9 mouse cellular contexts compared by ENCODE assay signal in the genomic region with DNA sequence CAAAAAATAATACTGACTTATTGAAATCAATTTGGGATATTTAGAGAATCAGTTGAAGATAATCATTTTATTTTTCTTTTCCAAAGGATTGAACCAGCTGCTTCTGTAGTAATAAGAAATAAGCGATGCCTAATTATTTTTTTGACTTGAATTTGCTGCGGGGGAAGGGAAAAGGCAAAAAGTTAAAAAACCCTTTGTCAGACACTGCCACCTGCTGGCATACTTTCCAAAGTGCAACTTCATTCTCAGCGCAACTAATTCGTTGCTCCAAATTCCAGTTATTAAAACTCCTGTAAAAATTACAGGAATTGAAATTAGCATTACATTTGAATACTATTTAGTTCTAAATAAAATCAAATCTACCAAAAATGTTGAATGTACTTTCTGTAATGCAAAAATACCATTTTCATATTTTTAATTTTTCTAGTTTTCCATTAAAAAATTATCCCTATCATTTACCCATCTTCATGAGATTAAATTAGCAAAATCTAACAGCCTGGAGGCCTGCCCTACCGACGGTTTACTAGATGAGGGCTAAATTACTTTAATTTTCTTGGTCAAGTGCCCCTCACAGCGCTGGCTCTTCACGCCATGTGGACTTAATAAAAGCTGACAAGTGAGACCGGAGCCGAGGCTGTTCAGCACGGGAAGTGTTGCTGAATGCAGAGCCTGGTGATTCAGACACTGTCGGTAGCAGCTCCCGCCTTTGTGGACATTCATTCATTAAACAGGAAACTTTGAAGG.
A peak's percentile ranks its signal among the peaks of the same experiment; 100 is the strongest.
DNase-seq lines count a peak whose midpoint lies in the region; ATAC-seq lines count a peak whose summit lies in the region.
"Had no signal": no experiment of that assay in that cellular context is flagged by ENCODE, and none has a peak within 500 bp of the region (broad histone marks: within the 10 kb centered on the region; RNA-seq: fewer than 3 reads in every experiment).

No protein-coding gene starts in this region.

- 0 out of 2 replicates have a peak, but pooled peaks cover 3% of the 10 kb centered on the region for H3K4me1 ChIP-seq in heart, embryonic 15.5 days (replicated peaks)
- no peaks in the 10 kb centered on the region for H3K4me1 ChIP-seq in stomach, embryonic 14.5 days (ENCODE audit: control insufficient read depth, insufficient read depth, low read length)
- H3K4me1 ChIP-seq: lung, embryonic 15.5 days had no signal

- ATAC-seq in heart, embryonic 15.5 days (replicated peaks; ENCODE audit: insufficient number of reproducible peaks, insufficient read depth, low FRiP score, low read depth) = no peak
- ATAC-seq in stomach, embryonic 14.5 days (ENCODE audit: insufficient number of reproducible peaks, insufficient read depth, low FRiP score, low read depth) = no peak

- no peak overlapping the region for H3K4me3 ChIP-seq in heart, embryonic 15.5 days
- no peak overlapping the region for H3K4me3 ChIP-seq in stomach, embryonic 14.5 days (ENCODE audit: low read depth, low read length)
- H3K4me3 ChIP-seq: lung, embryonic 15.5 days had no signal

- peak overlapping the region; percentile 36 for H3K4me2 ChIP-seq in heart, embryonic 15.5 days
- 0 out of 2 replicates have a peak overlapping the region, but pooled peaks have one; percentile 6 for H3K4me2 ChIP-seq in stomach, embryonic 14.5 days (replicated peaks; ENCODE audit: low read depth, low read length)
- H3K4me2 ChIP-seq: lung, embryonic 15.5 days had no signal

- 24% methylated on average over 13 of the region's 13 CpGs for WGBS in heart, embryonic 15.5 days
- WGBS in stomach, embryonic 14.5 days = 29% methylated on average over 13 of the region's 13 CpGs

- intact Hi-C loops in heart, postnatal 25 days (cut with DNase I) = loop anchor here (2.0 to 5.0 kb wide), 2 partner anchors 213 to 488 kb away; partner anchors contain the start of gene Lmod3

- H3K27me3 ChIP-seq in heart, embryonic 15.5 days = peaks cover 15% of the 10 kb centered on the region; the same call in 1 of the 2 replicates
- H3K27me3 ChIP-seq in stomach, embryonic 14.5 days (ENCODE audit: control insufficient read depth, insufficient read depth, low read length) = no peaks in the 10 kb centered on the region
- H3K27me3 ChIP-seq: lung, embryonic 15.5 days had no signal

- no peak overlapping the region for H3K27ac ChIP-seq in heart, embryonic 15.5 days
- no peak overlapping the region for H3K27ac ChIP-seq in stomach, embryonic 14.5 days (ENCODE audit: low read length)
- H3K27ac ChIP-seq: lung, embryonic 15.5 days had no signal

- H3K9me3 ChIP-seq in heart, embryonic 15.5 days (replicated peaks) = no peaks in the 10 kb centered on the region
- no peaks in the 10 kb centered on the region for H3K9me3 ChIP-seq in stomach, embryonic 14.5 days (ENCODE audit: control insufficient read depth, low read depth, low read length)
- H3K9me3 ChIP-seq: lung, embryonic 15.5 days had no signal

- no peaks in the 10 kb centered on the region for H3K36me3 ChIP-seq in heart, embryonic 15.5 days
- no peaks in the 10 kb centered on the region for H3K36me3 ChIP-seq in stomach, embryonic 14.5 days (ENCODE audit: control insufficient read depth, insufficient read depth, low read length)
- H3K36me3 ChIP-seq: lung, embryonic 15.5 days had no signal

- H3K9ac ChIP-seq in heart, embryonic 15.5 days = no peak overlapping the region
- H3K9ac ChIP-seq in stomach, embryonic 14.5 days (replicated peaks; ENCODE audit: low read depth, low read length) = no peak overlapping the region
- H3K9ac ChIP-seq: lung, embryonic 15.5 days had no signal

- peak; percentile 41 to 79 for DNase-seq in heart, adult 18-20 months
- DNase-seq in heart, postnatal 25 days (ENCODE audit: low spot score) = no peak
- DNase-seq in MN1 (ENCODE audit: low spot score) = peak; percentile 74
- DNase-seq in embryo, embryonic 10 days (ENCODE audit: low spot score) = peak; percentile 79
- DNase-seq in layer of hippocampus, adult 8-10 months (ENCODE audit: low spot score in 2 of 2) = peak; percentile 17 to 66
- DNase-seq in lung, postnatal 25 days (ENCODE audit: low spot score) = peak; percentile 45
